Mouse (Mus musculus) erythroblast, adult 5-6 weeks (primary cell): ENCODE measurements around the gene Sorcs2. TPM values are rescaled to one million over a fixed set of nuclear protein-coding genes. Genes with fewer than 3 reads are reported as not detected.

Experiments used
- ATAC-seq: replicated peaks from 2 replicates; pipeline ENCODE4 v1.8.0; 2016; ENCODE audit warnings: moderate number of reproducible peaks, mild to moderate bottlenecking, moderate TSS enrichment, inconsistent platforms; ENCODE audit not compliant: poor library complexity, low FRiP score, severe bottlenecking
- total RNA-seq, 2 experiments: library from RNA; stranded (forward) in 1 of 2; stranded (reverse) in 1 of 2; fragments of 150-400 nt in 1 of 2; fragments of 200-764, 138-1000 nt in 1 of 2; gene quantifications; 2 replicates each; pipeline versions ENCODE4 v1.2.3 to v1.2.4; 2015 to 2017; ENCODE audit warnings: low replicate concordance in 2 of 2

Sorcs2 gene
- total RNA-seq, 2 experiments from 2014 or later: not detected

- no peak for ATAC-seq
These were observed 294.5 kb downstream of the Sorcs2 start for GRCm38 (mm10) chr5:36103483-36103882.

DNA sequence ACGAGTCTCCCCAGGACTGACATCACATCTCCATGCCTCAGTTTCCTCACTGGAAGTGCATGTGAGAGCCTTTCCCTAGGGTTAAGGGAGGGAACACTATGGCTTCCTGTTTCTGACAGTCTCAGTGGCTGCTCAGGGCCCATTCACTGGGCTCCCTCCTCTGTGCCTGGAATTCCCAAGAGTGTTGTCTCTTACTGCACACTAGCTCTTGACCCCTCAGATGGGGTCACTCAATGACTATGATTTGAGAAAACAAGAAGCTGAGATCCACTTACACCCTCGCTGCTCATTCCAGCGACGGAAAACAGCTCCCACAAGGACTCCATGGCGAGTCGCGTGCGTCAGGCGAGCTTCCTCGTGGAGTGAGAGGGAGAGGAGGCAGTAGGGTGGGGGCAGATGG, 296.8 kb downstream of the Sorcs2 start:
- ATAC-seq: no peak

DNA sequence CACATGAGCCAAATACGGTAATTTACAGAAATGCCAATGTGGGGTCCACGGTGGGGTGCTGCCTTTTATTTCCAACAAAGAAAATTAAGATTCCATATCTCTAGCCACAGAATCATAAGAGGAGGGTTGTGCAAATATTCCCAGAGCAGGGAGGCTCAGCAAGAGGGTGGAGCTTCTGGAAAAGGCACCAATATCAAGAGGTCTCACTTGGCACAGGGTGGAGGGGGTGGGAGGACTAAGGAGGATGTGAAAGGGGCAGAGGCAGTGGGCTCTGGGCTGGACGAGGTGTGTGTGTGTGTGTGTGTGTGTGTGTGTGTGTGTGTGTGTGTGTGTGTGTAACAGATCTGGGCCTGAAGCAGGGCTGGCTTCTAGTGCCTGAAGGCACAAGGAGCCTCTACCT, 297.5 kb downstream of the Sorcs2 start:
- ATAC-seq: no peak

GRCm38 (mm10) chr5:36099662-36100061, 298.3 kb downstream of the Sorcs2 start:
- no peak for ATAC-seq

DNA sequence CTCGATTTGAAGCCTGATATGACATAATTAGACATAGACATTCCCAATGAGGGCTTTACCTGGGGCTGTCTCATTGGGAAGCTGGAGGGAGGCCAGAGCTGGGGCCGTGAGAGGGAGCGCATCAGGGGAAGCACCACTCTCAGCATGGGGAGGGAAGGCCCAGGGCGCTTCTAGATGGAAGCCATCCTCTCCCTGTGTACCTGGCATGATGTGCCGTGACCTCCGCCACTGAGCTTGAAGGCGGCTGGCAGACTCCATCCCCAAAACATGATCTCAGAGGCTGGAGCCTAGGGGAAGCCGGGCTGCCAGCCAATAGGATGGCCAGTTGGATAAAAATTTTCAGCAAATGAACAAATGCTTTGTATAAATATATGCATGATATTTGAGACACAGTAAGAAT, 301.9 kb downstream of the Sorcs2 start:
- ATAC-seq: no peak

DNA sequence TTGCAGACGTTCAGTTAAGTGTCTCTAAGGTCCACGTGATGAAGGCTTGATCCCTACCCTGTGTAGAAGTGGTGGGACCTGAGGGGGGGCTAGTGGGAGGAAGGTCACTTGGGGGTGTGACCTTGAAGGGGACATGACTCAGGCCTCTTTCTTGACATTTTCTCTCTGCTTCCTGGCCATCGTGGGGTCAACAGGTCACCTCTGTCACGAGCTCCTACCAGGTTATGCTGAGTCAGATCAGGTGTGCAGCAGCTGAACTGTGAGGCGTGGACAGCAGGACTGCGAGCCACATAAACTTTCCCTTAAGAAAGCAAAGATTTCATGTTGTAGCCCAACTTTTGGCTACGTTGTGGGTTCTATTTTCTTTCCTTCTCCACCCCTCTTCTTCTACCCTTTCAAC, 307.9 kb downstream of the Sorcs2 start:
- no peak for ATAC-seq

DNA sequence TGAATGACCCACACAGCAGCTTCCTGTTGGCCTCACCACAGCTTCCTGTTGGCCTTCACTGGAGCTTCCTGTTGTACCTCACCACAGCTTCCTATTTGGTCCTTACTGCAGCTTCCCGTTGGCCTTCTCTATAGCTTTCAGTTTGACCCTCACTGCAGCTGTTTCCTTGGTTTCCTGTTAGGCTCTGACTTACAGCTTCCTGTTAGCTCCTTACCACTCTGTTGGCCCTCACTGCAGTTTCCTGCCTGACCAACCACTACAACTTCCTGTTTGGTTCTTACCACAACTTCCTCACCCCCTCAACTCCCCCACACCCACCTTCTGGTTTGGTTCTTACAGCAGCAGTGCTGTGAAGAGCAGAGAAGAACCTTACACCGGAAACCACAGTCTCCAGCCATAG, 308.7 kb downstream of the Sorcs2 start:
- no peak for ATAC-seq

- ATAC-seq: no peak
These were observed 311.0 kb downstream of the Sorcs2 start for GRCm38 (mm10) chr5:36086931-36087330.

DNA sequence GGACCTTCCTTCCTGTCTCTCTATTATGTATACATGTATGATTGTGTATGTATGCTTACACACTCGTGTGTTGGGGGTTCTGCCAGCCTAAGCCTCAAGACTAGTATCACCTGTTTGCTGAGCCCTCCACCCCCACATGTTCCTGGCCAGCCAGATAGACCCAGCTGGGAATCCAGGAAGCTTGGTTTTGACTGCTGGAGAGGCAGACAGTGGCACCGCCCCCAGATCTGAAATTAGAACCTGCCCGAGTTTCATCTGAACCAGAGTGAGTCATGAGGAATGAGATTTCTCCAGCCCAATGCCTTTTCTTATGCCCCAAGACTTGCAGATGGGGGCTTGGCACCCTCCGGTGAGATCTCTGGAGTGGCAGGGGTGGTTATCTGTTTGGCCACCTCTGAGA, 312.3 kb downstream of the Sorcs2 start:
- ATAC-seq: no peak

DNA sequence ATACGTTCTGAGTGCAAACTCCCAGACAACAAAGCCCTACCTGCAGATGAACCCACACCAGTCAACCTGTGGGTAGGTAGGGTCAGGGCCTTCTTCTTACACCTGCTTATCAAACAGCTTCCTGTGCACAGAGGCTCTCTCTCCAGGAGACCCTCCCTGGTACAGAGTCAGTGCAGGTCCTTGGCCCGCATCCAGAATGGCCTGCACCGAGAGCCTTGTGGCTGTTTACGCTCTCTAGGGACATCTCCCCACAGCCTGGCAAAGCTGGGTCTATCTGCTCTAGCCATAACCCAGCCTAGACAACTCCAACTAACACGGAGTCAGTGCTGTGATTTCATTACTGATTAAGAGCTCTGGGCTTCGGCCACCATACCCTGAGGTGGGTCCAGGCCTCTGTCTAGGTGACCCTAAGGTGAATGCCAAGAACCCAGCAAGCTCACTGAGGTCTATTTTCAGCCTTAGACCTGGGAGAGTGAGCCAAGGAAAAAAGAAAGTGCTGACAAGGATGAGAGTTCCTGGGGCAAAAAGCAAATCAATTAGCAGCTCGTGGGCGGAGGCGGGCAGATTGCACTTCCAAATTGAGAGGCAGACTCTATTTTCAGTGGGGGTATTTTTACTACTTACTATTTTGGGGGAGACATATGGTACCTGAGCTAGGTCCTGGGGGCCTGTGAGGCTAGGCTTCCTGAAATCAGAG, 313.9 kb downstream of the Sorcs2 start:
- no peak for ATAC-seq

GRCm38 (mm10) chr5:36081021-36081420, 316.9 kb downstream of the Sorcs2 start:
- ATAC-seq: no peak

DNA sequence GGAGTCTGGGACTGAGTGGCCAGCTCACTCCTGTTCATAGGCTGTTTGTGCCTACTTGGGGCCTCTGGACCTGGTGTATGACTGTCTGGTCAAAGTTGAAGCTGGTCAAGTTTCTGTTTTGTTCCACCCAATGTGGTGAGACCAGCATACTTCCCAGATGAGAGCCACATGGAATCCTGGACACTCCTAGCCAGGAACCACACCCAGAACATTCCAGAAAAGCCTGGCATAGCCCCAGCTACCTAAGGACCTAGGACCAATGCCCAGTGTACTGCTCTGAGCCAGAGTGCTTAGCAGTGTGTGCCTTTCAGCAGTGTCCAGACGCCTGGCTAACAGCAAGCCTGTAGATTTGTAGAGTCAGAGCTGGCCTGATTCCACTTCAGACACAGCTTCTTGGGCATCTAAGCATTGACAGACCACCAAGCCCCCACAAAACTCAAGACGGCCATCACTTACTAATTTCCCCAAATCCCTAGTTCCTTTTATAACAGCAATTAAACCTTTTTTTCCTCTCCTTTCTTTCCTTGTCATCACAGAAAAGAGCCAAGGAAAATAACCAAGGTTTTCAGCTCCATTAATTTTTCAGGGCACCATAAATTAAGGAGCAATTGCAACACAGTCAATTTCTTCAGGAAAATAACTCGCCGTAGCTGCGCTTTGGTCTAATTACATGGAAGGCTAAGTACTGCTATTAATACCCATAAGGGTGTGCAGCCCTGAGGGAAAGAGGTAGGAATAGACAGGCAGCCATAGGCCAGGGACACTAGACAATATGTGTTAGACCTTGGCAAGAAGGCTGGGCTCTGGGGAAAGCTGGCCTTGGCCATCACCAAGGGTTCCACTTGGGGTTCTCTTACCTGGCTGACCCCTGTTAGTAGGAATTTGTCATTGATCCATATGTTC, 322.5 kb downstream of the Sorcs2 start:
- ATAC-seq: no peak

DNA sequence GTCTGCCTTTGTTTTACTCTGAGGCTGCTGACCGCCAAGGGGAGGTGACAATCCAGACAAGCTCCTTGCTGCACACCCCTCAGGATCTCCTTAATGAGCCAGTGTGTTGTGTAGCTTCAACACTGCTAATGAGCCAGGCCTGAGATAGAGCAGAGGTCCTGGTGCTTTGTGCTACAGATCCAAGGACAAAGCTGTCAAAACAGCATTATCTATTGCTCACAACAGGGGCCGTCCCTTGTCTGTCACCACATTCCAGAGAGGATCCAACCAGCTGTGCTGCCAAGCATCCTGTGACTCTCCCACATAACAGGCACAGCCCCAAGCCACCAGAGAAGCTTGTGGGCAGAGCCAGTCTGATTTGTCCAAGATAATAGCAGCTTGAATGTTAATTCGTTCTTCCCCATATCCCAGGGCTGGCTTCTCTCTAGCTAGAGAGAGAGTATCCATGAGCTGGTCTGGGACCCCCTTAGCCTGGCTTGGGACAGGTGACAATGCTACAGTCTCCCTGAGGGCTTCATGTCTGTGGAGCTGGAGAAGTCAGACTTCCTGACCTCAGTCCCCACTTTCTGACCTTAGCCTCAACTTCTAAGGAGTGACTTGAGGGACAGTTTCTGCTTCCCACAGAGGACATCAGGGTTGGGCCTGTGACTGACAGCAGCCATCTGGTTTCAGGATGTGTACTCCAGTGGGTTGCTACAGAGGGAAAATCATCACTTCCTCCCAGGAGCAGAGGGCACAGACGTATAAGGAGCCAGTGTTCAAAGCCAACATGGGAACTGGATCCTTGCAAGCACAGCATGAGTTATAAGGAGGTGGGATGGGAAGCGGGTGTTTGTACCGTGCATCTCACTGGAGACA, 328.2 kb downstream of the Sorcs2 start:
- no peak for ATAC-seq

DNA sequence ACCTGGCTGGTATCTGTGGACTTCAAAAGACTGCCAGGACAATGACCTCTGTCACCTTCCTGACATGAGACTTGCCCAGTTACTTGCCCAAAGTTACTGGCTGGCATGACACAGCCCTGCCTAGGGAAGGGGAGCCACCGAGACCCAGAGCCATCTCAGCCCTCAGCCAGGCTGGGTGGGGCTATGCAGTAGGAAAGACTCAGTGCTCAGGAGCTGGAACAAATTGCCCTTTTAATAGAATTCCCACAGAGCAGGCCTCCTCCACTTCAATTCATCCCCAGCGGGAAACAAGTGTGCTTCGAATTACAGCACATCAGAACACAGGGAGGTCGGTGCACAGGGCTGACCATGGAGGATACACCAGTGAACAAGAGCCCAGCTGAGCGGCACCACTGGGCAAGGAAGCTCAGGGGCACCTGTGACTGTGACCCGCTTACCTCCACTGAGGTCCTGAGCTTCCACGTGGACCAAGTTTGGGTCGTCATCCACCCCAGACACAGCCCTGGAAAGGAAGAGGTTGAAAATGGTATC, 330.2 kb downstream of the Sorcs2 start:
- no peak for ATAC-seq

GRCm38 (mm10) chr5:36057804-36058322, 340.1 kb downstream of the Sorcs2 start:
- ATAC-seq: no peak

- no peak for ATAC-seq
These were observed 341.0 kb downstream of the Sorcs2 start for GRCm38 (mm10) chr5:36056921-36057320.

- no peak for ATAC-seq
These were observed 342.1 kb downstream of the Sorcs2 start for GRCm38 (mm10) chr5:36055876-36056275.

DNA sequence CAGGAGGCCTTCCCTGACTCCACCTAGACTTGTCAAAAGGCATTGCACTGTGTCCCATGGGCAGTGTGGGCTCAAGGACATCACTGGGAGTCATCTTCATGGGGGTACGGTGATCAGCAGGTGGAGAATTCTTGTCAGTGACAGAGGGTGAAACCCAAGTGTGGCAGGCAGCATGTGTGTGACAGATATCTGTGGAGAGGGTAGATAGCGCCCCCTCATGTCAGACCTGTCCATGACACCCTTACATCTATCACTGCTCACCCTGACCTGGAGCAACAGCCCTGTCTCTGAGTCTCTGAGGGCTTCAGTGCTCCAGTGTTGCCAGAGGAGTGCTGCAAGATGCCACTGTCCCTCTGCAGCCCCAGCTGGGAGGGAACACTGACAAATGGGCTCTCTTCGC, 343.4 kb downstream of the Sorcs2 start:
- no peak for ATAC-seq

GRCm38 (mm10) chr5:36043154-36043553, 354.8 kb downstream of the Sorcs2 start:
- no peak for ATAC-seq

- ATAC-seq: no peak
These were observed 356.2 kb downstream of the Sorcs2 start for GRCm38 (mm10) chr5:36041756-36042155.
